Mouse (Mus musculus) Patski (cell line): ENCODE results near the gene Rnf114. TPM values are rescaled to one million over a fixed set of nuclear protein-coding genes. Genes with fewer than 3 reads are reported as not detected.

Source experiments
- ATAC-seq: fragments of 100-300 bp; one replicate; pipeline ENCODE4 v1.8.0; 2021
- CTCF ChIA-PET: fragments of 350-600 bp; sonication (Branson Sonifier 250); formaldehyde crosslinking; loops from one replicate; lab custom pipeline; 2022; ENCODE audit warnings: inconsistent platforms; lab: Charles Lee
- POLR2A ChIA-PET: fragments of 350-600 bp; sonication (Branson Sonifier 250); formaldehyde crosslinking; loops from one replicate; lab custom pipeline; 2022; ENCODE audit warnings: antibody characterized with exemption, inconsistent platforms; lab: Charles Lee
- DNase-seq: peaks from one replicate; pipeline ENCODE4 v3.0.0-alpha.2; 2011; ENCODE audit warnings: low read depth, low spot score
- H3K27me3 ChIP-seq: fragments of 371-371 bp; one replicate; pipeline ENCODE4 v1.5.1; 2021
- CTCF ChIP-seq: fragments of 100-300 bp; IDR thresholded peaks from one replicate; pipeline ENCODE4 v1.5.1; 2021
- in situ Hi-C: fragments of 300-500 bp; cut with MboI; formaldehyde crosslinking; loops from 3 replicates; pipeline ENCODE4 v1.11.1; 2018; ENCODE audit warnings: low pct_unique_long_range_greater_than_20kb, mixed read lengths
- polyA plus RNA-seq: library from polyadenylated mRNA; unstranded; gene quantifications from one replicate; pipeline ENCODE4 v1.2.3, GENCODE M21; 2021

Gene Rnf114
- polyA plus RNA-seq, 1 experiment from 2014 or later, result 69.4 TPM

DNA sequence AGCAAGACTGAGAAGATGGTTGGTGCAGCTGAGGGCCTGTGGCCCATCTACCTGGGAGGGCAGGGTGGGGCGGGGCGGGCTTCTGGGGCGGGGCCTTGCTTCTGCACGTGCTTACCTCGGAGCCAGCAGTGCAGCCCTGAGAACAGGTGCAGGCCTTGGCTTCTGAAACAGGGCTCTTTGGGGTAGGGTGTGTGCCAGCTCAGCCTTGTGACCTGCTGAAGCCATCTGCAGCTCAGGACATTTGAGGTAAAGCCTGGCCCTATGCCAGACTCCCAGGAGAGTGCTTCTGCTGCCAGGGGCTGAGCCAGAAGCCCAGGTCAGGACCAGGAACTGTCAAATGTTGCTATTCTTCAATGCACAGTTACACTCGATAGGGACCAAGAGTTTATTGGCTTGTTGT, 20.9 kb upstream of the Rnf114 start:
- ChIA-PET CTCF (interaction anchor here (1.2 kb wide), 1 partner anchor 8 kb away, joined by 4 read pairs; no protein-coding TSS in a partner anchor), POLR2A (no interaction called here)
- H3K27me3 ChIP-seq, result no peaks in the 10 kb centered on the region
- no peak for ATAC-seq
- in situ Hi-C loops, result no loop called here
- no peak for TF ChIP-seq CTCF
- no peak for DNase-seq

DNA sequence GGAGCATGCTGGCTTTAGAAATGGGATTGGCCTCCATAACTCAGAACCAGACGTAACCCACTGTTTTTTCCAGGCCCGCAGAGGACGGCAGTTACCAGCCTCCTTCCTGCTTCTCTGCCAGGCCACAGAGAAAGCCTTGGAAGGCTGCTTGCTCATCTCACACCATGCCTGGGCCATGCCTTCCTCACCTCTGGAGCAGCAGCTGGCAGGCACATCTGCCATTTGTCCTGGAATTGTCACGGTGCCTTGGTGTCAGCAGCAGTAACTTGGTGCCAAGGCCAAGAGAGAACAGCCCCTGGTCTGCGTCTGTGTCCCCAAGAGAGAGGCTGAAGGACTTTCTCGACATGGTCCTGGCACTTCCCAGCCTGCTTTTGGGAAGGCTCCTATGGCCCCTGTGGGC, 18.2 kb upstream of the Rnf114 start:
- in situ Hi-C loops, result no loop called here
- TF ChIP-seq CTCF, result no peak
- ATAC-seq (no peak), DNase-seq (no peak)
- ChIA-PET POLR2A (no interaction called here), CTCF (interaction anchor here (2.2 kb wide), 1 partner anchor 11 kb away, joined by 5 read pairs; no protein-coding TSS in a partner anchor)
- no peaks in the 10 kb centered on the region for H3K27me3 ChIP-seq

DNA sequence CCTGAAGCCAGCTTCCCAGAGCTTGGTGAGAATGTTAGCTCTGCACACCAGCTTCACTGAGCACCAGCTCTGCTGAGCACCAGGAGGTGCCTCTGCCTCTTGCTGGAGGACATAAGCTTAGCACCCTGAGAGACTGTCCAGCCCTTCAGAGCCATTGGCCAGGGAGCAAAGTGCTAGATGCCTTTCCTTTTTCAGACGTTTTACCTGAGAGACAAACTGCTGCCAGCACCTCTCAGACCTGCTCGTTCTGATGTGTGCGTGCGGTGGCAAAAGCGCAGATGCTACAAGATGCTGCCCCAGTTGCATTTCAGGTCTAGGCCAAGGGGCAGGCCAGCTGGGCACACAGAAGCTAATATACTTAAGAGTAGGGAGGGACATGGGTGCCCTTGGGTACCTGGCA, 16.8 kb upstream of the Rnf114 start:
- POLR2A ChIA-PET, result interaction anchor here (1.3 kb wide), 1 partner anchor 12 kb away, joined by 4 read pairs; no protein-coding TSS in a partner anchor
- in situ Hi-C loops, result no loop called here
- CTCF ChIA-PET, result interaction anchor here (2.2 kb wide), 1 partner anchor 12 kb away, joined by 5 read pairs; no protein-coding TSS in a partner anchor
- no peaks in the 10 kb centered on the region for H3K27me3 ChIP-seq
- no peak for DNase-seq
- no peak for TF ChIP-seq CTCF
- no peak for ATAC-seq

- DNase-seq, result no peak
- in situ Hi-C loops, result no loop called here
- no peaks in the 10 kb centered on the region for H3K27me3 ChIP-seq
- TF ChIP-seq CTCF, result no peak
- no peak for ATAC-seq
- POLR2A ChIA-PET, result interaction anchor here (1.3 kb wide), 1 partner anchor 11 kb away, joined by 4 read pairs; no protein-coding TSS in a partner anchor
- CTCF ChIA-PET, result interaction anchor here (1.3 kb wide), 1 partner anchor 9 kb away, joined by 3 read pairs; no protein-coding TSS in a partner anchor
Observed at GRCm38 (mm10) chr2:167476200-167476688, 16.2 kb upstream of the Rnf114 start.

DNA sequence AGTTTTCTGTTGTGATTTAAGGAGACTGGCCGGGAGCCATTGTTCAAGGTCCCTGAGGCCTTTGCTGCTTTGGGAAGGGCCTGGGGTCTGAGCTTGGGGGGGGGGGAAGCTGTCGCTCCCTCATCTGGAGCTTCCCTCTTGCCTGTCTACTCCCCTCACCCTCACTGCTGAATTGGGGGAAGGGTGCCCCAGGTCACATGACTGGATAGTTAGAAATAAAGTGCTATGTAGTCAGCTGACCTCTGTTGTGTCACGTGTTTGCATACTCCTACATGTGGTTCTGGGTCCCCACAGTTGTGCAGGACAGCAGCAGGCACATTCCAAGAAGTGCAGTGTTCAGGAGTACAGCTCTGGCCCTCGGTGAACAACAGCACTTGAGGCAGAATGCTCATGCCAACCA, 15.7 kb upstream of the Rnf114 start:
- ATAC-seq, result no peak
- ChIA-PET POLR2A (interaction anchor here (1.3 kb wide), 1 partner anchor 11 kb away, joined by 4 read pairs; no protein-coding TSS in a partner anchor), CTCF (interaction anchor here (1.3 kb wide), 1 partner anchor 8 kb away, joined by 3 read pairs; no protein-coding TSS in a partner anchor)
- in situ Hi-C loops, result no loop called here
- no peak for DNase-seq
- no peaks in the 10 kb centered on the region for H3K27me3 ChIP-seq
- TF ChIP-seq CTCF, result no peak

DNA sequence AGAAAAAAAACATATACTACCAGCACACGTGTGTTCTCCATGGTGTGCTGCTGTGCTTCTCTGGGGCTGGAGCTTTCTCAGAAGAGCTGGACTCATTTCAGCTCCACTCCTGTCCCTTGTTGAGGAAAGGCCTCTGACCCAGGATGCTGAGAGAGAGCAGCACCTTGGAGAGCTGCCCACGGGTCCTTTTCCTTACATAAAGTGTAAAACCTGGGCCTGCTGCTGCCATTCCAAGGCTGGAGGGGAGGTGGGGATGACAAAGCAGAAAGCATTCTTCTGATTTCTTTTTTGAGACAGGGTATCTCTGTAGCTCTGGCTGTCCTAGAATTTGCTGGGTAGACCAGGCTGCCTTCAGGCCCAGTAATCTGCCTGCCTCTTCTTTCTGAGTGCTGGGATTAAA, 14.3 kb upstream of the Rnf114 start:
- ChIA-PET CTCF (interaction anchor here (1.3 kb wide), 1 partner anchor 15 kb away, joined by 3 read pairs; no protein-coding TSS in a partner anchor), POLR2A (no interaction called here)
- no peaks in the 10 kb centered on the region for H3K27me3 ChIP-seq
- TF ChIP-seq CTCF, result no peak
- DNase-seq, result no peak
- in situ Hi-C loops, result no loop called here
- no peak for ATAC-seq

DNA sequence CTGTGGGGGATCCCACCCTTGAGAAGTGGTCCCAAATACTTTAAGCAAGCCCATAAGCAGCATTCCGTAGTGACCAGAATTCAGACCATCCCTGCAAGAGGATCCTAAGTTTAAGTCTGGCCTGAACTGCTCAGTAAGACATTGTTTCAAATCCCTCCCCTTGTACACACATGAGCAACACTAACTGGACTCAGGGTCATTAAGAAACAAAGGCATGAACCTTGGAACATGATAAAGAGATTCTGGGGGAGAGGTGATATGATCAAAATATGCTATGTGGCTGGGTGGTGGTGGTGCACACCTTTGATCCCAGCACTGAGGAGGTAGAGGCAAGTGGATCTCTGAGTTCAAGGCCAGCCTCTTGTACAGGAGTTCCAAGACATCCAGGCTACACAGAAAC, 12.9 kb upstream of the Rnf114 start:
- DNase-seq (no peak), ATAC-seq (no peak)
- in situ Hi-C loops, result no loop called here
- H3K27me3 ChIP-seq, result no peaks in the 10 kb centered on the region
- ChIA-PET POLR2A (no interaction called here), CTCF (no interaction called here)
- TF ChIP-seq CTCF, result no peak

DNA sequence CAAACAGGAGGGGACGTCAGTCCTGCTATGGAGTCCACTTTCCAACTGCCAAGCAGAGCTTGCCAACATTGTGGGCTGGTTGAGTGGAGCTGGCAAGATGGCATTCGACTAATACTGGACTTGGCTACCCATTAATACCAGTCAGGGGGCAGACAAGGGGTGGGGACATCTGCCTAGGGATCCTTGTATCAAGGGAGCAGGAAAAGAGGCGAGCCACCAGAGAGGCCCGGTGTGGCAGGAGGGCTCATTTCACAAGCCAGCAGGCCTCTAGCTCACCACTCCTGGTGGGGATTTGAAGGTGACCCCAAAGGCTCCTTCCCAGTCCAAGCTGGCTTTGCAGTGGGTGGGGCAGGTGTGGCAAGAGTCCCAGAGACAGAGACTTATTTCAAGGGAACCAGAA, 9.8 kb upstream of the Rnf114 start:
- no peaks in the 10 kb centered on the region for H3K27me3 ChIP-seq
- ChIA-PET POLR2A (no interaction called here), CTCF (no interaction called here)
- DNase-seq (no peak), ATAC-seq (no peak)
- in situ Hi-C loops, result loop anchor here (10.0 kb wide), 1 partner anchor 882 kb away; no protein-coding TSS in a partner anchor
- TF ChIP-seq CTCF, result no peak

DNA sequence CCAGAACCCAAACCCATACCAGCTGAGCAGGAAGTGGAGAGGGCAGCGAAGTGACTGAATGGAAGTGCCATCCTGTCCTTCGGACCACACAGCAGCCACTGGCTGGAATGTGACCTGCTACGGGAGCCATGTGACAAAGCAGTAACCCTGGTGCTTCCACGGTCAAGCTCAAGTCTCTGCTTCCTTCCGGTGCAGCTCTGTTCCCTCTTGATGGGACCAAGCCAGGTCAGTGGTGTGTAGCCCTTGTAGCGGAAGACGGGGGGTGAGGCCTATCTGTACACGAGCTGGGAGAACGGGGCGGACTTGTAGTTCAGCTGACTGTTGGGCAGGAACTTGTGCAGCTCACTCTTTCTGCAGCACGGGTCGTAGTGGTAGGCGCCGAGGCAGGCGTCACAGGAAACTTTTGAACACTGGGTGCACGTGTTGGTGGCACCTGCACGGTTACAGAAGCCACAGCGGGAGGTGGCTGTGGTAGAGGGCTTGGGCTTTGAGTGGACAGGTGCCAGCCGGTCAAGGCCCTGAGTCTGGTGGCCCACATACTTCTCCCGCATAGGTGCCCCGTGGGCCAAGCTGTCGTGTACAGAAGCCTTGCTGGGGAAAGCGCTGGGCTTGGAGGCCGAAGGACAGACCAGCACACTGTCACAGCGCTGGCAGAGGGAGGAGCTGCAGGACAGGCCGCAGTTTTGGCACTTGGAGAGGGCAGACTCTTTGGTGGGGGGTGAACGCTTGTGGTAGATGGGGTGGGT, 9.2 kb upstream of the Rnf114 start:
- in situ Hi-C loops, result loop anchor here (10.0 kb wide), 1 partner anchor 882 kb away; no protein-coding TSS in a partner anchor
- CTCF ChIA-PET, result no interaction called here
- TF ChIP-seq CTCF, result no peak
- no peaks in the 10 kb centered on the region for H3K27me3 ChIP-seq
- no peak for DNase-seq
- no peak for ATAC-seq
- POLR2A ChIA-PET, result no interaction called here

- no peak for TF ChIP-seq CTCF
- in situ Hi-C loops, result loop anchor here (10.0 kb wide), 1 partner anchor 881 kb away; no protein-coding TSS in a partner anchor
- ATAC-seq, result no peak
- H3K27me3 ChIP-seq, result no peaks in the 10 kb centered on the region
- no peak for DNase-seq
- ChIA-PET POLR2A (interaction anchor here (0.5 kb wide), 1 partner anchor 63 kb away, joined by 3 read pairs; no protein-coding TSS in a partner anchor), CTCF (no interaction called here)
Observed at GRCm38 (mm10) chr2:167483827-167484410, 8.5 kb upstream of the Rnf114 start.
